Mouse (Mus musculus) kidney, embryonic 14.5 days (tissue): Measurements from ENCODE around the gene Hcrtr2. TPM values are rescaled to one million over a fixed set of nuclear protein-coding genes. Genes with fewer than 3 reads are reported as not detected.

Experiments
- ATAC-seq: fragments of 200-750 bp; cut with Nextera tagmentation; 2 replicates; pipeline ENCODE4 v1.8.0; 2017; ENCODE audit warnings: moderate number of reproducible peaks, mild to moderate bottlenecking, moderate TSS enrichment, moderate library complexity; ENCODE audit not compliant: low FRiP score, low TSS enrichment
- H3K27ac ChIP-seq: fragments of 300-500 bp; sonication (generic); 2 replicates; pipeline ENCODE4 v1.5.1; 2014; ENCODE audit warnings: low read depth, mild to moderate bottlenecking, low read length, moderate library complexity, mixed read lengths
- H3K27me3 ChIP-seq: fragments of 300-500 bp; sonication (generic); 2 replicates; pipeline ENCODE4 v1.6.1; 2014; ENCODE audit warnings: mild to moderate bottlenecking, low read length; ENCODE audit not compliant: control insufficient read depth, insufficient read depth
- H3K36me3 ChIP-seq: fragments of 300-500 bp; sonication (generic); 2 replicates; pipeline ENCODE4 v1.6.1; 2014; ENCODE audit warnings: low read length, mixed read lengths; ENCODE audit not compliant: control insufficient read depth, insufficient read depth
- H3K4me1 ChIP-seq: fragments of 300-500 bp; sonication (generic); 2 replicates; pipeline ENCODE4 v1.6.1; 2014; ENCODE audit warnings: low read length, mixed read lengths; ENCODE audit not compliant: control insufficient read depth, insufficient read depth
- H3K4me2 ChIP-seq: fragments of 300-500 bp; sonication (generic); replicated peaks from 2 replicates; pipeline ENCODE4 v1.6.1; 2014; ENCODE audit warnings: low read depth, mild to moderate bottlenecking, low read length
- H3K4me3 ChIP-seq: fragments of 300-500 bp; sonication (generic); 2 replicates; pipeline ENCODE4 v1.5.1; 2014; ENCODE audit warnings: mild to moderate bottlenecking, low read length
- H3K9ac ChIP-seq: fragments of 300-500 bp; sonication (generic); 2 replicates; pipeline ENCODE4 v1.6.1; 2014; ENCODE audit warnings: low read depth, mild to moderate bottlenecking, low read length, moderate library complexity
- H3K9me3 ChIP-seq: fragments of 300-500 bp; sonication (generic); 2 replicates; pipeline ENCODE4 v1.6.1; 2016; ENCODE audit warnings: low read length; ENCODE audit not compliant: control insufficient read depth
- WGBS: fragments of 180-500 bp; shearing (Covaris S2); extraction: QIAGEN DNeasy Blood & Tissue Kit; methylation state at CpG from one replicate; pipeline ENCODE4 v1.1.7; 2014; 5-methylcytosine and 5-hydroxymethylcytosine counted together
- polyA plus RNA-seq: library from polyadenylated mRNA; unstranded; fragments of >200 nt; fragmentation: Nextera tagmentation; extraction: Ambion mirVana; gene quantifications from 2 replicates; pipeline ENCODE4 v1.2.1, GENCODE M21; 2014

Hcrtr2 gene
- polyA plus RNA-seq, 1 experiment from 2014 or later, result 0.15 TPM

DNA sequence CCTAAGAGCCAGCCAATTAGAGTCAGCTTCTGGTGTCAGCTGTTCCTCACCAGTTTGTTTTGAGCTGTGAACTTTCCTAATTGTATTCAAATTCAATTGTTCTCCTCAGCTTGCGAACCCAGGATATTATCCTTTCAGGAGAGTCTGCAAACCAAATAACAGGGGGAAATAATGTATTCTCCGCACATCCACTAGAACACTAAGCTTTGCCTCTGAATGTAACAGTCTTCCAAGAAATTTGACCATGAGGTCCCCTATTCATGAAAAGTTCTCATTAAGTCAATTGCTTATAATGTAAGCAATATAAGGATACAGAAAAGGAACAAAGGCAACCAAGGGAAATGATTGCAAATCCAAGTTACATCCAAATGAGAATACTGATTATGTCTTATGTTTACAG lies 110.1 kb downstream of the Hcrtr2 start, which contains the start of gene Gfral:
TSS of gene Gfral (minus strand) at position 101 of the 400 bp plus-strand sequence.
- ATAC-seq, result no peak
- Histone ChIP-seq H3K27ac (no peak within 1 kb of the TSS), H3K36me3 (no peaks in the 10 kb centered on the region), H3K4me2 (no peak within 1 kb of the TSS), H3K4me3 (no peak within 1 kb of the TSS), H3K27me3 (no peaks in the 10 kb centered on the region), H3K4me1 (no peaks in the 10 kb centered on the region), H3K9ac (no peak within 1 kb of the TSS), H3K9me3 (no peaks in the 10 kb centered on the region)
- 91% methylated on average over 2 of the region's 2 CpGs for WGBS

DNA sequence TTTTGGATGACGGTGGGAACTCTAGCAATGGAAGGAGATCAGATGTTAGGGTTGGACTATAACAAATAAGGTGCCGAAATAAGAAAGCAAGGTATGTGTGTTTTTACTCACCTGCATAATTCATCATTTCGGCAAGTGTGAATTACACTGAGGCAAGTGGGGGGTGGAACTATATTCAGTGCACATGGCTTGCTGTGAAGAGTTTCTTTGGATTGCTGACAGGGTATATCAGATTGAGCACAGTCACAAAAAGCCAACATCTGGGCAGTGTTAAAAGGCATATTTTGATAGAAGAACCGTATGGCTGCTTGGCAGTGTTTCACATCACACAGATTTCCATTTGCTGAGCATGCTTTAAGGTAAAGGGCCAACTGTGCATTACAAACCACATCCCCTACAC lies 126.7 kb downstream of the Hcrtr2 start:
- H3K27me3 ChIP-seq, result no peaks in the 10 kb centered on the region
- no peak for ATAC-seq
- H3K27ac ChIP-seq, result no peak overlapping the region
- no peak overlapping the region for H3K9ac ChIP-seq
- H3K4me2 ChIP-seq, result no peak overlapping the region
- WGBS, result 88% methylated on average over 4 of the region's 4 CpGs
- H3K36me3 ChIP-seq, result no peaks in the 10 kb centered on the region
- H3K4me1 ChIP-seq, result no peaks in the 10 kb centered on the region
- no peak overlapping the region for H3K4me3 ChIP-seq
- H3K9me3 ChIP-seq, result no peaks in the 10 kb centered on the region

DNA sequence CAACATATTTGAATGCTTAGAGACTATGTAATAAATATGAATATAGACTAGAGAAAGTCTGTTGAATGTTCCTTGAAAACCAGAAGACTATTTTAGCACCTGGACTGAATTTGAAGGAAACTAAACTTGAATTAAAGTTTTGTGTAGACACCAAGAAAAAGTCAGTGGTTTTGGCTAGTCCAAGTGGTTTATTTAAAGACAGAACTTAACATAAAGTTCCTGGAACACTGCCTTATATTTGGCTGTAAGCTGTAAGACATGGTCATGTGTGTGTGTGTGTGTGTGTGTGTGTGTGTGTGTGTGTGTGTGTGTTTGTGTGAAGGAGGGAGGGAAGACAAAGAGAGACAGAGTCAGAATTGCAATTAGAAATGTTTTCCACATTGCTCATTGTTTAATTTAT lies 144.4 kb downstream of the Hcrtr2 start:
- Histone ChIP-seq H3K27ac (no peak overlapping the region), H3K4me1 (no peaks in the 10 kb centered on the region), H3K9ac (no peak overlapping the region), H3K9me3 (no peaks in the 10 kb centered on the region), H3K36me3 (no peaks in the 10 kb centered on the region), H3K27me3 (no peaks in the 10 kb centered on the region), H3K4me3 (no peak overlapping the region), H3K4me2 (no peak overlapping the region)
- ATAC-seq, result no peak

Other genes with a start within 250 kb of the Hcrtr2 start
- not detected in 2 replicates for gene Gfral, start 110.2 kb downstream of the Hcrtr2 start, polyA plus RNA-seq
- 0.43 and 2.0 TPM in 2 replicates for gene Fam83b, start 243.3 kb upstream of the Hcrtr2 start, polyA plus RNA-seq